Mouse (Mus musculus) testis, adult 2 months (tissue): Measurements from ENCODE around the gene Vasp. TPM values are rescaled to one million over a fixed set of nuclear protein-coding genes. Genes with fewer than 3 reads are reported as not detected.
A peak's percentile ranks its signal among the peaks of the same experiment; 100 is the strongest.

Experiments
- H3K27ac ChIP-seq: fragments of 200-500 bp; 2 replicates; pipeline ENCODE4 v1.5.1; 2012; ENCODE audit warnings: low read depth, low read length; ENCODE audit not compliant: control insufficient read depth, insufficient read depth
- H3K27me3 ChIP-seq: fragments of 200-500 bp; 2 replicates; pipeline ENCODE4 v1.6.1; 2012; ENCODE audit warnings: mild to moderate bottlenecking, low read length, moderate library complexity; ENCODE audit not compliant: control insufficient read depth, insufficient read depth
- H3K36me3 ChIP-seq: fragments of 200-500 bp; 2 replicates; pipeline ENCODE4 v1.6.1; 2012; ENCODE audit warnings: mild to moderate bottlenecking, low read length; ENCODE audit not compliant: control insufficient read depth, insufficient read depth
- H3K4me1 ChIP-seq: fragments of 200-500 bp; 2 replicates; pipeline ENCODE4 v1.6.1; 2012; ENCODE audit warnings: low read length; ENCODE audit not compliant: control insufficient read depth, insufficient read depth
- H3K4me3 ChIP-seq: fragments of 200-500 bp; 2 replicates; pipeline ENCODE4 v1.5.1; 2012; ENCODE audit warnings: low read depth, mild to moderate bottlenecking, low read length, moderate library complexity, mixed read lengths; ENCODE audit not compliant: control insufficient read depth
- CTCF ChIP-seq: fragments of 200-500 bp; IDR thresholded peaks from 2 replicates; pipeline ENCODE4 v1.5.1; 2012; ENCODE audit warnings: low read depth, mild to moderate bottlenecking, inconsistent platforms, low read length, moderate library complexity; ENCODE audit not compliant: control insufficient read depth, insufficient read depth, insufficient replicate concordance
- POLR2A ChIP-seq: fragments of 200-500 bp; IDR thresholded peaks from 2 replicates; pipeline ENCODE4 v1.6.1; 2012; ENCODE audit warnings: low read depth, mild to moderate bottlenecking, inconsistent platforms, low read length, moderate library complexity; ENCODE audit not compliant: control insufficient read depth
- polyA plus RNA-seq: library from polyadenylated mRNA; depleted of rRNA; stranded (reverse); fragments of >200 nt; gene quantifications from 2 replicates; pipeline ENCODE4 v1.2.3, GENCODE M21; 2012

Gene Vasp
- polyA plus RNA-seq, 1 experiment: 42.4 TPM

DNA sequence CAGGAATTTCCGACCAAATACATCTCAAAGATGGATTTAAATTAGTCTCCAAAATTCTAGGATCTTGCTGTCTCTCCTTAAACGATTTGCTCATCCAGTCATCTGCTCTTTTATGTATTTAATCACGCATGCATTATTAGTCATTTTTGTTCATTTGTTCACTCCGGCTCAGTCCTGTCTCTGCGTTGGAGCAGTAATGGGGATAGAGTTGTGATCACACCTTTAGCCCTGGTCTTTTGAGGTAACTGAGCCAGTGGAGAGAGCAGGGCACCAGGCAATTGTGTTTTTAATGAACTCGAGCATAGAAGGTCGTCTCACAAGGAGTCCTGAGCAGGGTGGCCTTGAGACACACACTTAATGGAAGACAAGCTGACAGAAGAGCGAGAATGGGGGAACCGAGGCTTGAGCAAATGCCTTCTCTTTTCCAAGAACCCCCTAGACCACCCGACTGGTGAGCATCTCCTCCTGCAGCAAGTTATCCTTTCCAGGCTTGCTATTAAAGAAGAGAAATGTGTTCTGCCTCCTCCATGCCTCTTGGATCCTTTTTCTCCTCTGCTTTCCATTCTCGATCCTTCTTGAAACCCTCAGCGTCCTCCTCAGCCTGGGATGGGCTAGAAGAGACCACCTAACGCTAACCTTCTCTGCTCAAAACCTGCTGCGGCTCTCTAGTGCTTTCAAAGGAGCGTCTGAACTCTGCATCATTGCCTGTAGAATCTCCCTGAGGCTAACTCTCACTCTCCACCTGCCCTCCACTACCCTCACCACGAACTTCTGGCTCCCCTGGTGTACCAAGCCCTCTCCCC is 30.0 kb upstream of the Vasp start:
- H3K27ac ChIP-seq: no peak overlapping the region
- no peaks in the 10 kb centered on the region; the same call in 1 of the 2 replicates for H3K27me3 ChIP-seq
- H3K4me1 ChIP-seq: peaks cover 13% of the 10 kb centered on the region
- no peak overlapping the region for H3K4me3 ChIP-seq
- no peak for TF ChIP-seq CTCF
- no peak for TF ChIP-seq POLR2A
- H3K36me3 ChIP-seq: no peaks in the 10 kb centered on the region

DNA sequence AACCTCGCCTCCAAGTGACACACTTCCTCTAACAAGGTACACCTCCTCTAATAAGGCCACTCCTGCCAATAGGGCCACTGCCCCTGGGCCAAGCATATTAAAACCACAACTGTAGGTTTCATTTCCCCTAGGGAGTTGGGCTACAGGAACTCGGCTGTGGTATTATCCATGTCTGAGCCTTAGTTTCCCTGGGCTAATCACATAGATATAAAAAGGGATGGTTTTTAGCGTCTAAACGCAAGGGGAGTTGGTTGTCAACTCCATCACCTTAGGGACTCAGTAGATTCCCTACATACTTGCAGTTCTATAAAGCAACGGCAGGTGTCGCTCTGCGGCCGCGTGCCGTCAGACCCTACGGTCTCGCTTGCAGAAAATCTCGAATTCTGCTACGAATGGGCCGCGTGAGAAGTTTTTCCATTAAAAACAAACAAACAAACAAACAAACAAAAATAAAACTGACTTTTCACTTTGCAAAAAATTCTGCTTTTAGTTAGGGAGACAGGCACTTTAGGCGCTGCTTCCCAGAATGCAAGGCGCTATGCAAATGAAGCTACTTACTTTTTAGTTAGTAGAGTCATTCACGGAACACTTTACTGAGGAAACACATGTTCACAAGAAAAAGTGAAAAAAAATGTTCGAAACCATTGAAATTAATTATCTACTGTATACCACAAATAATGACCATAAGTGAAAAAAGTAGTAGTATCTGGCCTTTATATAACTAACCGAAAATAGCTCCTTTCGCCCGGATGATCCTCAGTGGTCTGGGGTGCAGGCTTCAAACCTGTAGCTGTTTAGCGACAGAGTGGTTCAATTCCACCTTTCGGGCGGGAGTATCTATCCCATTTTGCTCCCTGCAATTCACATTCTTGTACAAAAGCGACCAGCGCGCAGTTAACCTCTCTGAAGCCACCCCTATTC is 29.1 kb upstream of the Vasp start:
- Histone ChIP-seq H3K36me3 (no peaks in the 10 kb centered on the region), H3K4me3 (peak overlapping the region; percentile 78), H3K4me1 (peaks cover 15% of the 10 kb centered on the region), H3K27ac (no peak overlapping the region), H3K27me3 (no peaks in the 10 kb centered on the region; the same call in 1 of the 2 replicates)
- peak; percentile 98 for TF ChIP-seq CTCF
- TF ChIP-seq POLR2A: no peak

DNA sequence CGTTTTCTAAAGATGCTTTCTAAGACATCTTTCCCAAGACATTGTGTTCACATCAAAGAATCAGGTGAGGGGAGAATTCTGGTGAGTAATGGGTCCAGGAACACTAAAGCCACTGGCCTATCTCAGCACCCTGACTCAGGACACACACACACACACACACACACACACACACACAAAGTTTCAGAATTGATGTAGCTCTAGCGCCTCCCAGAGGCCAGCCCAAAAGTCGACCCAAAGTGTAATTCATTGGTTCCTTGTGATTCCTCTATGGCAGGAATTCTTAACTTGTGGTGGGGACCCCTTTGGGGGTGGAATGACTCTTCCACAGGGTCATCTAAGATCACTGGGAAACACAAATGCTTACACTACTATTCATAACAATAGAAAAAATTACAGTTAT is 27.6 kb upstream of the Vasp start:
- peaks cover 15% of the 10 kb centered on the region for H3K4me1 ChIP-seq
- no peaks in the 10 kb centered on the region for H3K36me3 ChIP-seq
- H3K4me3 ChIP-seq: no peak overlapping the region
- H3K27me3 ChIP-seq: no peaks in the 10 kb centered on the region
- H3K27ac ChIP-seq: no peak overlapping the region
- TF ChIP-seq POLR2A (no peak), CTCF (peak; percentile 40; the same call in 1 of the 2 replicates)

DNA sequence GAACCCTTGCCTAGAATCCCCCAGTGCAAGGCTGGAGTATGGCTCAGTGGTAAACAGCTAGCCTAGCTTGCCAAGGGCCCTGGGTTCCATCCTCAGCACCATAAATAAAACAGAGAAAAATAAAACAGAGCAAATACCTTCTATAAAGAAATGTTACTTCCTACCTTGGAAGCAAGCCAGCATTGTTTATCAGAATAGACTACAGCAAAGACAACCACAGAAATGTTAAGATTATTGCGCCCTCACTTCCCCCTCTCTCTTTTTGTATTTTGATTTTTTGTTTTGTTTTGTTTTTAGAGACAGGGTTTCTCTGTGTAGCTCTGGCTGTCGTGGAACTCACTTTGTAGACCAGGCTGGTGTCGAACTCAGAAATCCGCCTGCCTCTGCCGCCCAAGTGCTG is 26.2 kb upstream of the Vasp start:
- Histone ChIP-seq H3K4me3 (no peak overlapping the region), H3K36me3 (no peaks in the 10 kb centered on the region), H3K27ac (no peak overlapping the region), H3K4me1 (peaks cover 15% of the 10 kb centered on the region), H3K27me3 (no peaks in the 10 kb centered on the region)
- no peak for TF ChIP-seq CTCF
- no peak for TF ChIP-seq POLR2A

DNA sequence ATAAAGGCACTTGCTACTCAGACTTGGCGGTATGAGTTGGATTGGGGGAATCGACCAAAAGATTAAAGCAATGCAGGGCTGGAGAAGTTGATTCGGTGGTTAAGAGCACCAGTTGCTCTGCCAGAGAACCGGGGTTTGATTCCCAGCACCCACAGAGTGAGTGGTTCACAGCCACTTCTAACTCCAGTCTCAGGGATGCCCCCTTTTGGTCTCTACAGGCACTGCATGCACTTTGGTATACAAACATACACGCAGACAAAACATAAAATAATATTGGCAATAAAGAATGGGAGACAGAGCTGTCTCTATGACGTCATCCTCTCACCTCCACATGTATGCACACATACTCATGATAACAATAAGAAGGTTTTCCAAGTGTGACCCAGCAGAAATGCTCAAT is 25.4 kb upstream of the Vasp start:
- TF ChIP-seq CTCF (no peak), POLR2A (no peak)
- no peak overlapping the region for H3K4me3 ChIP-seq
- no peaks in the 10 kb centered on the region for H3K27me3 ChIP-seq
- H3K27ac ChIP-seq: no peak overlapping the region
- peaks cover 15% of the 10 kb centered on the region for H3K4me1 ChIP-seq
- no peaks in the 10 kb centered on the region for H3K36me3 ChIP-seq

DNA sequence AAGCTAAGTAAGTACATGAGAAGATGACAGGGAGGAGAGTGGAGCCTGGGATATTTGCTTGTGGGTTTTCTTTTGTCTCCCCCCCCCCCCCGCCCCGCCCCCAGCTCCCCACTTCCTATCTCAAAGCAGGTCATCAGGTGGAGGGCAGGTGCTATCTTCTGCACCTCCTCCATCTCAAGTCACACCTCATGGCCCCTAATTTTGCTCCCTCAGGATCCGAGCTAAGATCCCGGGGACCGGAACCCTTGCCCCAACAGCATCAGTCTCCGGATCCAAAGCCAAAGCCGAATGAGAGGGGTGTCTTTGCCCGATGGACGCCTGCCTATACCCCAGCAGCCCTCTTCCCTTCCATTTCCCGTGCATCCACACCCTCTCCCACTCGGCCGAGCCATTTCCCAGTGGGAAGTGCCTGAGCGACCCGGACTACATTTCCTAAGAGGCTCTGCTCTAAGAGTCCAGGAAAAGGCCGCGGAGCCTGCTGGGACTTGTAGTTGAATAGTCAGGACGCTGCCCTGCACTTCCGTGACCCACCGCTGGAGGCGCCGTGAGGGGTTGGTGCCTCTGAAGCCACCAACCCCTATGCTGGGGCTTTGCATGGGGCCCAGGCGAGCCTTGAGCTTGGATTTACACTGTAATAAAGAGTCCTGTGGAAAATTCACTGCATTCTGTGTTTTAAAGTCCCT is 24.0 kb upstream of the Vasp start:
- TF ChIP-seq POLR2A: no peak
- TF ChIP-seq CTCF: peak; percentile 92
- H3K36me3 ChIP-seq: no peaks in the 10 kb centered on the region
- peaks cover 27% of the 10 kb centered on the region for H3K4me1 ChIP-seq
- peak overlapping the region; percentile 62 for H3K4me3 ChIP-seq
- no peaks in the 10 kb centered on the region for H3K27me3 ChIP-seq
- H3K27ac ChIP-seq: no peak overlapping the region

DNA sequence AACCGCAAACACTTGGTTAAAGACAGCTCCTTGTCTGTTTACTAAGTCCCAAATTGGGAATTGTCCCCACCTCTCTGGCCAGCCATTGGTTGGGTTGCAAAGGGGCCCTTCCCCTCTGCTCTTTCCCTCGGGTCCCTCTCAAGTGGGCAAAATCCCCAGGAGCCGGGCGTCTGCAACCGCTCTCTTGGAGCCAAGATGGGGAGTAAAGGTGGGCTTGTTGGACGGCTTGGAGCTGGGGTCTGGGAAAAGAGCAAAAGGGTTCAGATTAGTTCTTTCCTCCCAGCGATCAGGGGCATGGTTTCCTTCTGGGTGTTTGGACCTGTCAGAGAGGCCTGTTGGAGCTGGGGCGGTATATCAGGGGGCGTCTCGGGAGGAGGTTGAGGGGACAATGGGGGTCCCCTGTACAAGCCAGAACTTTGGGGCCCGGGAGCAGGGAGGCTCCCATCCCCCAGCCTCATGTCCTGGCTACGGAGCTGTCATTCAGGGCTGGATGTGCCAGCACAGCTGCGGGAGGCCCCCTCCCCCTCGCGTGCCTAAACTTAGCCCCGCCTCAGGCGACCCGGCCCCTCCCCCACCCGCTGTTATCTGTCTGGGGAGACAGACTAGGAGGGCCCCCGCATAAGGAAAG is 19.5 kb upstream of the Vasp start:
- H3K4me3 ChIP-seq: peak overlapping the region; percentile 62
- TF ChIP-seq CTCF (no peak), POLR2A (no peak)
- peaks cover 30% of the 10 kb centered on the region for H3K4me1 ChIP-seq
- H3K27me3 ChIP-seq: no peaks in the 10 kb centered on the region
- no peak overlapping the region for H3K27ac ChIP-seq
- no peaks in the 10 kb centered on the region for H3K36me3 ChIP-seq
